8 mouse cellular contexts compared by ENCODE assay signal in genomic region chr10:22274445-22275057, GRCm38 (mm10).
DNase-seq lines count a peak whose midpoint lies in the region; ATAC-seq and TF ChIP-seq lines count a peak whose summit lies in the region.

No protein-coding gene starts in this region.

- peak overlapping the region; percentile 91 for H3K4me2 ChIP-seq in heart, embryonic 14.5 days (ENCODE audit: low read length)
- peak overlapping the region; percentile 71 for H3K4me2 ChIP-seq in intestine, embryonic 14.5 days (ENCODE audit: low read length)

- H3K9me3 ChIP-seq in heart, embryonic 14.5 days (ENCODE audit: control insufficient read depth, low read length): no peaks in the 10 kb centered on the region
- no peaks in the 10 kb centered on the region for H3K9me3 ChIP-seq in intestine, embryonic 14.5 days (ENCODE audit: control insufficient read depth, low read length)

- TF ChIP-seq CTCF in gastrocnemius, adult 2 months (IDR thresholded peaks at IDR 0.05): no peak; the same call in 1 of the 2 replicates

- H3K27ac ChIP-seq in heart, embryonic 14.5 days (replicated peaks in 1 of 2; ENCODE audit: control insufficient read depth in 1 of 2, insufficient read depth in 1 of 2, low read depth in 2 of 2, low read length in 2 of 2): no peak overlapping the region
- H3K27ac ChIP-seq in intestine, embryonic 14.5 days (ENCODE audit: low read depth): no peak overlapping the region
- no peak overlapping the region for H3K27ac ChIP-seq in gastrocnemius, adult 2 months

- intact Hi-C loops in gastrocnemius, adult 2 months (cut with DNase I): no loop called here

- ATAC-seq in heart, embryonic 14.5 days (ENCODE audit: insufficient number of reproducible peaks, insufficient read depth, low FRiP score, low read depth): no peak
- ATAC-seq in intestine, embryonic 14.5 days (replicated peaks; ENCODE audit: low FRiP score, low TSS enrichment, low read depth): no peak

- H3K36me3 ChIP-seq in heart, embryonic 14.5 days (ENCODE audit: control insufficient read depth, insufficient read depth, low read length): no peaks in the 10 kb centered on the region
- H3K36me3 ChIP-seq in intestine, embryonic 14.5 days (ENCODE audit: control insufficient read depth, insufficient read depth, low read length): no peaks in the 10 kb centered on the region

- peak overlapping the region; percentile 44 to 57 for H3K4me3 ChIP-seq in heart, embryonic 14.5 days (ENCODE audit: control insufficient read depth in 1 of 2, insufficient read depth in 1 of 2, low read depth in 1 of 2, low read length in 2 of 2)
- H3K4me3 ChIP-seq in intestine, embryonic 14.5 days (ENCODE audit: low read depth, low read length): peak overlapping the region; percentile 38
- H3K4me3 ChIP-seq in gastrocnemius, adult 2 months: no peak overlapping the region

- peak overlapping the region; percentile 41; the same call in 1 of the 2 replicates for H3K9ac ChIP-seq in heart, embryonic 14.5 days (ENCODE audit: low read length)
- no peak overlapping the region for H3K9ac ChIP-seq in intestine, embryonic 14.5 days (ENCODE audit: low read length)

- peaks cover 0 to 2% of the 10 kb centered on the region in 2 experiments; a peak in 1 of 4 replicates for H3K4me1 ChIP-seq in heart, embryonic 14.5 days (ENCODE audit: control insufficient read depth in 2 of 2, insufficient read depth in 2 of 2, low read length in 2 of 2)
- H3K4me1 ChIP-seq in intestine, embryonic 14.5 days (replicated peaks; ENCODE audit: control insufficient read depth, insufficient read depth, low read length): no peaks in the 10 kb centered on the region

- 8% methylated on average over 19 of the region's 19 CpGs for WGBS in heart, embryonic 14.5 days
- WGBS in intestine, embryonic 14.5 days: 8% methylated on average over 19 of the region's 19 CpGs

- DNase-seq in heart, adult 11 months: no peak
- peak; percentile 27 for DNase-seq in embryo, embryonic 9.5 days (ENCODE audit: extremely low spot score)
- DNase-seq in intestine, embryonic 14.5 days (ENCODE audit: low spot score): no peak
- DNase-seq in neural tube, embryonic 10.5 days (ENCODE audit: extremely low spot score, low spot score): peak; percentile 29
- DNase-seq in gastrocnemius, postnatal 4 days (ENCODE audit: low spot score in 2 of 2): no peak
- no peak for DNase-seq in gastrocnemius, adult 2 months
- DNase-seq in right cerebral cortex, postnatal 25 days: no peak

- H3K27me3 ChIP-seq in heart, embryonic 14.5 days (ENCODE audit: control insufficient read depth, insufficient read depth, low read length): no peaks in the 10 kb centered on the region
- H3K27me3 ChIP-seq in intestine, embryonic 14.5 days (replicated peaks; ENCODE audit: control insufficient read depth, insufficient read depth, low read length): peaks cover 7% of the 10 kb centered on the region

Comparison
In these comparisons a context has a peak if more than half of its experiments do, and no peak if none do; other contexts are left out.
1. DNase-seq: peak in embryo, embryonic 9.5 days (single experiment) and neural tube, embryonic 10.5 days (single experiment); none in heart, adult 11 months (single experiment), intestine, embryonic 14.5 days (single experiment), gastrocnemius, postnatal 4 days (0 of 2), gastrocnemius, adult 2 months (single experiment) and right cerebral cortex, postnatal 25 days (single experiment).